Mouse (Mus musculus): ENCODE measurements around the gene Rnf145.

DNA sequence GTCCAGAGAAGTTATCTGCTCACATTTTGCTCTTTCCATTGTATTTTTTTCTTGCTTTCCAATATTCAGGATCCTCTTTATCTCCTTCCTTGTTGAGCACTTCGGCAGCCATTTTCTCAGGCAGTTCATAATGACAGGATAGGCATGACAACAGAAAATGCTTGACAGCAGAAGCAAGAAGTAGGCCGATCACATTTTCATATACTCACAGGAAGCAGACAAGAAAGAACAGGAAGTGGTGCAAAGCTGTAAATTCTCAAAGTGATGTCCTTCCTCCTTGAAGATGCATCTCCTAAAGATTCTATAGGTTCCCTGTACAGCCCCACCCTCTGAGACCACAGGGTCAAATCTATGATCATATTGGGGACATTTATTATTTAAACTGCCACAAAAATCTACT, 42.3 kb upstream of the Rnf145 start:
- TF ChIP-seq POLR2A (IDR thresholded peaks at IDR 0.05; ENCODE audit: borderline replicate concordance, insufficient read depth, low read length) (no peak), CTCF (IDR thresholded peaks at IDR 0.05; ENCODE audit: borderline replicate concordance, insufficient read depth, low read depth, low read length) (no peak)

Data from cerebellum, adult 2 months (tissue).